Mouse (Mus musculus): ENCODE measurements around the gene Spdef. TPM values are rescaled to one million over a fixed set of nuclear protein-coding genes. Genes with fewer than 3 reads are reported as not detected.

Gene Spdef
- polyA plus RNA-seq, 1 experiment from 2014 or later: 0.94 TPM

DNA sequence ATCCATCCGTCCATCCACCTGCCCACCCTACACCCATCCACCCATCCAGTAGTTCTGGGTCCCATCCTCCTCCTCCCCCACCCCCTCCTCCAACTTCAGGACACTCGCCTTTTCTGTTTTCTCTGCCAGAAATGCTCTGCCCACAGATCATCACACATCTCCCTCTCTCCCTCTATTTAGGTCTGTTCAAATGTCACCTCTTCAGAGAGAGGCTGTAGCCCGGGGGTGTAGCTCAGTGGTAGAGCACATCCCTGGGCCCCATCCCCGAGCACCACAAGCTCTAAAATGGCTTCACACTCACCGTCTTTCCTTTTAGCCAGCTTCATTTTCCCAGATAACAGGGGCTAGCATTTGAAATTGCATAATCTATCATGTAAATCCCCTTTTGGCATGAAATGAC, 51.0 kb downstream of the Spdef start:
- Histone ChIP-seq H3K4me3 (replicated peaks; ENCODE audit: low read length) (no peak overlapping the region), H3K36me3 (replicated peaks; ENCODE audit: control insufficient read depth, insufficient read depth) (no peaks in the 10 kb centered on the region), H3K27ac (peak overlapping the region; percentile 88), H3K4me1 (replicated peaks; ENCODE audit: control insufficient read depth, insufficient read depth, low read length) (peaks cover 19% of the 10 kb centered on the region), H3K9ac (no peak overlapping the region), H3K27me3 (ENCODE audit: control insufficient read depth, insufficient read depth, low read length) (no peaks in the 10 kb centered on the region), H3K9me3 (ENCODE audit: control insufficient read depth, low read length) (no peaks in the 10 kb centered on the region), H3K4me2 (replicated peaks) (no peak overlapping the region)
- ATAC-seq (ENCODE audit: low FRiP score) (no peak), DNase-seq (ENCODE audit: low spot score) (no peak)
- WGBS: 85% methylated on average over 5 of the region's 5 CpGs

- H3K9ac ChIP-seq: no peak overlapping the region
- ATAC-seq (ENCODE audit: low FRiP score) (no peak), DNase-seq (ENCODE audit: low spot score) (no peak)
- 67% methylated on average over 7 of the region's 7 CpGs for WGBS
- H3K27me3 ChIP-seq (ENCODE audit: control insufficient read depth, insufficient read depth, low read length): no peaks in the 10 kb centered on the region
- no peak overlapping the region for H3K4me2 ChIP-seq (replicated peaks)
- H3K36me3 ChIP-seq (replicated peaks; ENCODE audit: control insufficient read depth, insufficient read depth): no peaks in the 10 kb centered on the region
- H3K9me3 ChIP-seq (ENCODE audit: control insufficient read depth, low read length): no peaks in the 10 kb centered on the region
- no peak overlapping the region for H3K27ac ChIP-seq
- no peak overlapping the region for H3K4me3 ChIP-seq (replicated peaks; ENCODE audit: low read length)
- H3K4me1 ChIP-seq (replicated peaks; ENCODE audit: control insufficient read depth, insufficient read depth, low read length): peaks cover 19% of the 10 kb centered on the region
Observed at GRCm38 (mm10) chr17:27676270-27676669, 52.5 kb downstream of the Spdef start.

- 68% methylated on average over 9 of the region's 9 CpGs for WGBS
- no peak for ATAC-seq (ENCODE audit: low FRiP score)
- DNase-seq (ENCODE audit: low spot score): no peak
Observed at GRCm38 (mm10) chr17:27675453-27675852, 53.3 kb downstream of the Spdef start.

GRCm38 (mm10) chr17:27673945-27674344, 54.8 kb downstream of the Spdef start:
- Histone ChIP-seq H3K27ac (no peak overlapping the region), H3K4me2 (replicated peaks) (no peak overlapping the region), H3K27me3 (ENCODE audit: control insufficient read depth, insufficient read depth, low read length) (no peaks in the 10 kb centered on the region), H3K9ac (no peak overlapping the region), H3K36me3 (replicated peaks; ENCODE audit: control insufficient read depth, insufficient read depth) (no peaks in the 10 kb centered on the region), H3K9me3 (ENCODE audit: control insufficient read depth, low read length) (no peaks in the 10 kb centered on the region), H3K4me3 (replicated peaks; ENCODE audit: low read length) (no peak overlapping the region), H3K4me1 (replicated peaks; ENCODE audit: control insufficient read depth, insufficient read depth, low read length) (peaks cover 10% of the 10 kb centered on the region)
- 47% methylated on average over 7 of the region's 7 CpGs for WGBS
- DNase-seq (ENCODE audit: low spot score) (no peak), ATAC-seq (ENCODE audit: low FRiP score) (no peak)

More at GRCm38 (mm10) chr17:27675453-27675852, 53.3 kb downstream of the Spdef start:
- peaks cover 19% of the 10 kb centered on the region for H3K4me1 ChIP-seq (replicated peaks; ENCODE audit: control insufficient read depth, insufficient read depth, low read length)
- H3K27me3 ChIP-seq (ENCODE audit: control insufficient read depth, insufficient read depth, low read length): no peaks in the 10 kb centered on the region
- H3K27ac ChIP-seq: no peak overlapping the region
- H3K9me3 ChIP-seq (ENCODE audit: control insufficient read depth, low read length): no peaks in the 10 kb centered on the region
- H3K4me2 ChIP-seq (replicated peaks): no peak overlapping the region
- no peak overlapping the region for H3K9ac ChIP-seq
- no peaks in the 10 kb centered on the region for H3K36me3 ChIP-seq (replicated peaks; ENCODE audit: control insufficient read depth, insufficient read depth)
- no peak overlapping the region for H3K4me3 ChIP-seq (replicated peaks; ENCODE audit: low read length)

DNA sequence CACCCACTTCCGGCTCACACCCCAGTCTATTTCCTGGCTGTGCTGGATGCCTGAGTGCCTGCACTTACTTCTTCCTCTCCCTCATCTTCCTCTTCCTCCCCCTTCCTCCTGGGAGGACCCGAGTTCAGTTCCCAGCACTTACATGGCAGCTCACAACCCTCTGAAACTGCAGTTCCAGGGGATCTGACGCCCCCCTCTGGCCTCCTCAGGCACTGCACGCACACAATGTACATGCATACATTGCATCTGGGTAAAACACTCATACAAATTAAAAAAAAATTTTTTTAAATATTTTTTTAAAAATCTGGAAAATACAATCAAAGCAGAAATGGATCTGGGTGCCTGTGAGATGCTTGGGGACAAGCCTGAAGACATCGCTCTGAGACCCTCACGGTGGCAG, 57.0 kb downstream of the Spdef start:
- H3K4me2 ChIP-seq (replicated peaks): no peak overlapping the region
- H3K4me1 ChIP-seq (replicated peaks; ENCODE audit: control insufficient read depth, insufficient read depth, low read length): 0 out of 2 replicates have a peak, but pooled peaks cover 2% of the 10 kb centered on the region
- no peaks in the 10 kb centered on the region for H3K9me3 ChIP-seq (ENCODE audit: control insufficient read depth, low read length)
- H3K4me3 ChIP-seq (replicated peaks; ENCODE audit: low read length): no peak overlapping the region
- no peak for DNase-seq (ENCODE audit: low spot score)
- no peak overlapping the region for H3K9ac ChIP-seq
- no peak overlapping the region for H3K27ac ChIP-seq
- WGBS: 82% methylated on average over 6 of the region's 6 CpGs
- ATAC-seq (ENCODE audit: low FRiP score): no peak
- H3K27me3 ChIP-seq (ENCODE audit: control insufficient read depth, insufficient read depth, low read length): no peaks in the 10 kb centered on the region
- no peaks in the 10 kb centered on the region for H3K36me3 ChIP-seq (replicated peaks; ENCODE audit: control insufficient read depth, insufficient read depth)

Other genes starting within 250 kb of the Spdef start
- 9.0 and 10.1 TPM in 2 replicates for gene Grm4, start 207.6 kb downstream of the Spdef start, polyA plus RNA-seq (2014; fragmentation: Nextera tagmentation; extraction: Ambion mirVana)
- gene Hmga1, start 172.5 kb downstream of the Spdef start, polyA plus RNA-seq (2014; fragmentation: Nextera tagmentation; extraction: Ambion mirVana): 136 and 148 TPM in 2 replicates
- gene AI413582, start 163.2 kb downstream of the Spdef start, polyA plus RNA-seq (2014; fragmentation: Nextera tagmentation; extraction: Ambion mirVana): 68.0 and 76.5 TPM in 2 replicates
- 107 and 115 TPM in 2 replicates for gene Nudt3, start 105.5 kb downstream of the Spdef start, polyA plus RNA-seq (2014; fragmentation: Nextera tagmentation; extraction: Ambion mirVana)
- gene RPS10-NUDT3, start 93.7 kb downstream of the Spdef start, polyA plus RNA-seq (2014; fragmentation: Nextera tagmentation; extraction: Ambion mirVana): not detected in 2 replicates
- 489 and 624 TPM in 2 replicates for gene Rps10, start 92.3 kb downstream of the Spdef start, polyA plus RNA-seq (2014; fragmentation: Nextera tagmentation; extraction: Ambion mirVana)
- 44.5 and 51.7 TPM in 2 replicates for gene Pacsin1, start 73.4 kb downstream of the Spdef start, polyA plus RNA-seq (2014; fragmentation: Nextera tagmentation; extraction: Ambion mirVana)
- gene D17Wsu92e, start 91.7 kb upstream of the Spdef start, polyA plus RNA-seq (2014; fragmentation: Nextera tagmentation; extraction: Ambion mirVana): 11.1 and 12.2 TPM in 2 replicates
- 202 and 223 TPM in 2 replicates for gene Snrpc, start 109.2 kb upstream of the Spdef start, polyA plus RNA-seq (2014; fragmentation: Nextera tagmentation; extraction: Ambion mirVana)
- 8.2 and 8.9 TPM in 2 replicates for gene Uhrf1bp1, start 127.5 kb upstream of the Spdef start, polyA plus RNA-seq (2014; fragmentation: Nextera tagmentation; extraction: Ambion mirVana)
- 62.3 and 69.0 TPM in 2 replicates for gene Anks1, start 180.4 kb upstream of the Spdef start, polyA plus RNA-seq (2014; fragmentation: Nextera tagmentation; extraction: Ambion mirVana)
- gene Taf11, start 180.9 kb upstream of the Spdef start, polyA plus RNA-seq (2014; fragmentation: Nextera tagmentation; extraction: Ambion mirVana): 47.4 and 51.8 TPM in 2 replicates